Mouse (Mus musculus) lung, postnatal 0 days (tissue): ENCODE data around the gene Gria2.

Experiments
- CTCF ChIP-seq: IDR thresholded peaks from 2 replicates; pipeline ENCODE4 v1.5.1; 2016; ENCODE audit warnings: antibody characterized with exemption, mild to moderate bottlenecking
- EP300 ChIP-seq: IDR thresholded peaks from 2 replicates; pipeline ENCODE4 v1.6.1; 2016; ENCODE audit warnings: antibody characterized with exemption, mild to moderate bottlenecking, control low read depth

DNA sequence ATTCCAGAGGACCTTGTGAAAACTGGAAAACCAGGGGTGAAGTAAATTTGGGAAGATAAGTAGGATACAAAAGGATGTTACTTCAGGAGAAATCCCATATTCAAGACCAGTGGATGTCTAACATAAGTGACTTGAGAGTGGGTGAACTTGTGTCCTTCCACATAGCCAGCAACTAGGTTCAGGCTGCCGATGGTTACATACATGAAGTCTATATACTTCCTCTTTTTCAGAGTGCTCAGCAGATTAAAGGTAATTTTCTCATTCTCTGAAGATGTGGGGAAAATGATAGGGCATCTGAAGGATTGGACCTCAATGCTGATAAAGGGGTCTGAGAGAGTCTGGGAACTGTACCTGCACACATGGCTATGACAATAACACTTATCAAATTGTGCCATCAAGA is 21.3 kb upstream of the Gria2 start:
- TF ChIP-seq CTCF (no peak), EP300 (no peak)
